Mouse (Mus musculus) cerebellum, adult 18-20 months (tissue): ENCODE results near the gene Simc1.

Experiments
- DNase-seq, 2 experiments: peaks; one replicate each; pipeline ENCODE4 v3.0.0; 2021

Gene Simc1

DNA sequence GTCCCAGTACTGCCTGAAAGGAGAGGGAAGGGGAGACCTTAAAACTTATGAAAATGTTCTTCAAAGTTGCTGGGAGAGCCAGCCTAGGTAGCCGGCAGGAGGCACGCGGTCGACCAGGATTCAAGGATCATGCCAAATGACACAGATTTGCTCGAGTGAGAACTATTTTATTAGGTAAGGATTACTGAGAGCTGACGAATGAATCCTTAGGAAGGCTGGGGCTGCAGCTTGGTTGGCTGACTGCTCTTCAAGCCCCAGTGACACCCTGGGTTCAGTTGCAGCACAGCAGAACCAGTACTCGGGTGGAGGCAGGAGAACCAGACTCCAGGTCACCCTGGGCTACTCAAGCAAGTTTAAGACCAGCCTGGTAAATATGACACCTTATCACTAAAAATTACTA, 44.5 kb downstream of the Simc1 start:
- DNase-seq, result no peak

DNA sequence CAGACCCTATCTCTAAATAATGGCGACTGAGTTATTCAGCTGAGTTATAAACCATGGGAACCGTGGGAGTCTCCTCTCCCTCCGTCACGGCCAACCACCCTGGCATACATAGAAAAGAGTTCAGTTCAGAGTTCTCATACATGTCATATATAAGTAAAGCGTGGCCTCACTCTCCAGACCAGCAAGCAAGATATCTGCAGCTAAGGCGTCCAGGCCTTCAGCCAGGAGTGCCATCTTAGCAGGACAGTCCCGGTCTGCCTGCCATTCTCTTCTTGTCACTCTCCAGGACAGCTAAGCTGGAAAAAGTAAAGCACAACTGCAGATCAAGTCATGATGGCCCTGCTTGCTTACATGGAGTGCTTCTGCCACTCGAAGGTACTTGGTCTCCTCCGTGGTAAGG, 52.6 kb downstream of the Simc1 start:
- no peak for DNase-seq

DNA sequence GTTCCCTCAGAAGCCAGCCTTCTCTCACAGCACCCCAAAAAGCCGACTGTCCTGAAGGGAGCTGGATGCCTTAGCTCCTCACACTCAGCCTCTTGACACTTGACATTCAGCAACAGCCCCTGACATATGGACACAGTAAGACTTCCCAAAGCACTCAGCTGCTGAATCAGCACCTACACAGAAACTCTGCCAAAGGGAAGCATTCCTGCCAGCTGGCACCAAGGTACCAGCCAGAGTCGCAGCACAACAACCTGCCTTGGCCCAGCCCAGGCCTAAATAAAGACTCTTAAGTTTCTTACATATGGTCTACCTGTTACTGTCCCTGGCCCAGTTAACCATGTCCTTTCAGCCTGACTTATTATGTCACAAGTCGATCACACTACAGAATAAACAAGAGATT, 53.2 kb downstream of the Simc1 start:
- DNase-seq, result peak; percentile 92 to 93

DNA sequence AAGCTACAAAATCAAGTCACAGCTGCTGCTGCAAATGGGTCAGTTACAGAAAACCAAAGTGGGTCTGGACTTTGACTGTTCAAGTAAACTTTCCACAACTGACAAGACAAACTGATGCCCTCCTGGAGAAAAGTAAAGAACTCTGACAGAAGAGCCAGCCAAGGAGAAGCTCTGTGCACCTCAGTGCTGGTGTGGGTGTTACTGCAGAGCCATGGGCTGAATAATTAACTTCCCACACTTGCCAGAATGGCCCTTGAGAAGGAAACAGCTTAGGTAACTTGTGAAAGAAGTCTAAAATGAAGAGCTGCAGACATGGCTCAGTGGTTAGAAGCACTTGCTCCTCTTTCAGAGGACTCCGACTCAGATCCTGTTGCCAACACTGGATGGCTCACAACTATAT, 54.1 kb downstream of the Simc1 start:
- no peak for DNase-seq

DNA sequence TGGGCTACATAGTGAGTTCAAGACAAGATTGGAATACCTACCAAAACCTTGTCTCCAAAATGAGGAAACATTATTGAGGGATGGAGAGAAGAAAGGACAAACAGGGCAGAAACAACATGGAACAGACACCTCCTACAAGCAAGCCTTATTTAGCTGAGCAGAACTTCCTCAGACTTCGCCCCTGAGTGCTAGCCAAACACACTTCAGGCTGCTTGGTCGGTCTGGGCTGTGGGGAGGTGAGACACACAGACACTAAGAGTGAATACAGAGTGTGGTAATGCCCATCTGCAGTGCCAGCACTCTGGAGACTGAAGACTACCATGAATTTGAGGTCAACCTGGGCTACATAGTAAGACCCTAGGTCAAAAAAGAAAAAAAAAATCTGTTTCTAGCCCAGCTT, 56.1 kb downstream of the Simc1 start:
- DNase-seq, result no peak

DNA sequence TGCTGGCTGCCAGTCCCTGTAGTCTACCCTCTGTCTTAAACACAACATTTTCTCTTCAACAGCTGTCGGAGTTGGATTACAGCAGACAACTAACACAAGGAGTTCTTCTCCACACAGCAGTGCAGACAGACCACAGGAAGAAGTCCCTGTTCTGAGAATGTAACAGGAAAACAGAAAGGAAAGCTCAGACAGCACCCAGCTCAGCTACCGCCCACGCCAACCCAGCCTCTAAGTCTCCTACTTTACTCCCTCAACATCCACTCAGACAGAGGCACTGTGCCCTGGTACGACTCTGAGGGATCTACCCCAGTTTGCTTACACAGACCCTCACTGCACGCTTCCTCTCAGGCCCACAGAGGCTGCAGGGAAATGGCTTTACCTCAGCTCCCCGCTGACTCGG, 57.0 kb downstream of the Simc1 start:
- DNase-seq, result no peak

DNA sequence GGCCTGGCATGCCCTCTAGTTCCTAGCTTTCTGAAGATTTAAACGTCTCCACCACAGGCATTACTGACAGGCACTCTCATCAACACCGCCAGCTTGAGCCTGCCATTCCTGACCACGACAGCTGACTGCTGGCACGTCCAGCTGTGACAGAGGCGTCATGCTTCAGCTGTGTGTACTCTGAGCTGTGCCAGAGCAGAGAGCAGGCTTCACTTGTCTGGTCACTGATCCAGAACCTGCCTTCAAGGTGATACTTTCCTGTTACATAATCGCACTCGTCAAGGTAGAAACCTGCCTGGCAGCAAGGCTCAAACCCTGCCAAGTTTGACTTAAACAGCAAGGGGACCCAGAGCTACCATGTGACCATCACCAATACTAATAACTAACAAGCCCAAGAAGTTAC, 59.0 kb downstream of the Simc1 start:
- DNase-seq, result peak in 1 of 2 experiments; percentile 22

DNA sequence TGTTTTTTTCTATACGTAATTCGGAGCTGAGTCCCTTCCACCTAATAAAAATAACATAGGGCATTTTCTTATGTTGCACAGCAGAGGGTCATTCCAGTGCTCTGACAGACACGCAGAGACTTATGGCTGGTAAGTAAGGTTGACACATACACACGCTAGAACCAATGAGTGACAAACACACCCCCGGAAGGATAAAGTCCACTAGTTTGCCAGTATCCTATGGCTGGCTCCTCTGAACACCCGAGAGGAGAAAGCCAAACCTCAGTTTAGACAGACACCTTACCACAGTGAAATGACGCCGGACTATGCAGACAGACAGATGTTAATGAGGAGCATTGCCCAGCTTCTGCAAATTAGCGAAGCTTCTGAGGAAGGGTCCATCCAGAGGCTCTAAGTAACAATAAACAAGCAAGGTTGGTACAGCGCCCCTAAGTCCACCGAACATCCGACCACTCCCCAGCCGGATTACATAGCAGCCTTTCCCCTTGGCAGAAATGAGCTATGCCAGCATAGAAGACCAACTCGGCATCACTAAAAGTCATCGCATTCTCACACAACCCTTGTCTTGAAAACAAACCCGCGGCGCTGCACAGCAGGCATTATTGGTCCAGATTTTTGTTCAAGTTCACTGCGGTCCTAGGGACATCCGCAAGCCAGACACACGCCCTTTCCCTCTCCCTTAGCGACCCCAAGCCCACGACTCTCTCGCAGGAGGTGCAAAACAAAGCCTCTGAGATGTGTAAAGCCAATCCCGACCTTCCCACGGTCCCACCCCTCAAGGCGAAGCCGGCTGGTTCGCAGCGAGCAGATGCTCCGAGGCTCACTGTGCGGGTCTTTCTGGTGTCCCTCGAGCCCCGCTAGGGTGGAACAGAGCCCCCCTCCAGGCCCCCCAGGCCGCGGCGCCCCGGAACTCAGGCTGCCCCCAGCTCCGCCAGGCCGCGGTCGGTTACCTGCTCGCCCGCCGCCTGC, 60.9 kb downstream of the Simc1 start:
- DNase-seq, result peak in 1 of 2 experiments; percentile 46

DNA sequence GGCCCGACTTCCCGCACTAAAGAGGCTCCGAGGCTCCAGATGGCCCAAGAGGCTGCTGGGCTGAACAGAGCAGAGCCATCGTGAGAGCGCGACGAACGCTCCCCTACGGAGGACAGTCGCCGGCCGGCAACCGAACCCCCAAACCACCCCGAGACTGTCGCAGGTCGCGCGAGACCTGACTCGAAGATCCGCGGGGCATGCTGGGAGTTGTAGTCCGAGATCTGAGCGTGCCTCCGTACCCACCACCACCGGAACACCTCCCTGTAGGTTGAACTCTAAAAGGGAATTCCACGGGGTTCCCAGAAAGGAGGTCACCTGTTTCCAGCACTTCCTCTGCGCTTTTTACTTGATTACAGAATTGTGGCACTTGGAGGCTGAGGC, 61.6 kb downstream of the Simc1 start, which contains the start of gene 4833439L19Rik:
Gene 4833439L19Rik (minus strand): TSS at position 235 of the 381 bp plus-strand sequence.
- peak; percentile 94 to 97 for DNase-seq

DNA sequence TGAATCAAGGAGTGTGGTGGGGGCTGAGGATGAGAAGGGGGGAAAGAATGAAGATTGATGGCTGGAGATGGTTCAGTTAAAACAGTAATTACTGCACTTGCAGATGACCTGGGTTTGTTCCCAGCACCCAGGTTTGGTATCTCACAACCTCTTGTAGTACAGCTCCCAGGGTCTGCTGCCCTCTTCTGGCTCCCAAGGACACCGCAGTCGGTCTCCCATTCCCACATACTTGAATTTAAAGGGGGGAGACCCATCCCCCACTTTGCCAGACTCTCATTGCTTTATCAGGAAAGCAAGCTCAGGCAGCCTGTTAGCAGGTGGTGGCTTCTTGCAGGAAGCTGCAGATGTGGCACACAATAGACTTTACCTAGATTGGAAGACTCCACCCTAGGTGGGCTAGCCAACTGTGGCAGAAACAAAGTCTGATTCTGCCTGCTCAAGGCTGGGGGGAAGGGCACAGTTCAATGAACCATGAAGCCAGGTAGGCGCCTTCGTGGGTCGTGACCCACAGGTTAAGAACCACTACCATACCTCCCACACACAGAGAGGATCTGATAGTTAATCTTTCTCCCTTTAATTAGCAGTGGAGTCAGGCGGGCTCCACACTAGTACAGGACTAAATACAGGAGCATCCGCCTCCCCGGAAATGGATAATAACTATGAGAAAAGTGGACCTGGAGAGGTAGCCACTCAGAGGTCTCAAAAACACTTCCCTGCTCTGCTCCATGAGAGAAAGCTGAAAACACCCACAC, 62.2 kb downstream of the Simc1 start:
- peak; percentile 67 to 71 for DNase-seq

DNA sequence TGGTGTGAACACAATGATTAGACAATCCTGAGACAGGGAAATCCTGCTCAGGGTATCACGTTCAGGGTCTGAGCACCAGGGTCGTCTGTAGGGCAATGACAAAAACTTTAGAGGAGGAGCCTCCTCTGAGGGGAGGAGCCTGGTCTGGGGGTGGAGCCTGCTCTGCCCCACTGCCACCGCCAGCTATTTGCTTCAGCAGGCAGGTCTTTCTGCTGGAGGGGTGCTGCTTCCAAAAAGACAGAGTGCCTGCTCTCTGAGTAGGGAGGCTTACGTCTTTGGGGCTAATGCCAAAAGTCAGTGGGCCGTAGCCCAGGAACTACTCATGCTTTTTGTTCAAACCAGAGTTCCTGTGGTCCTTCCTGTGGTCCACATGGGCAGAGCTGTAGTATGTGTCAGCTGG, 64.8 kb downstream of the Simc1 start:
- no peak for DNase-seq

DNA sequence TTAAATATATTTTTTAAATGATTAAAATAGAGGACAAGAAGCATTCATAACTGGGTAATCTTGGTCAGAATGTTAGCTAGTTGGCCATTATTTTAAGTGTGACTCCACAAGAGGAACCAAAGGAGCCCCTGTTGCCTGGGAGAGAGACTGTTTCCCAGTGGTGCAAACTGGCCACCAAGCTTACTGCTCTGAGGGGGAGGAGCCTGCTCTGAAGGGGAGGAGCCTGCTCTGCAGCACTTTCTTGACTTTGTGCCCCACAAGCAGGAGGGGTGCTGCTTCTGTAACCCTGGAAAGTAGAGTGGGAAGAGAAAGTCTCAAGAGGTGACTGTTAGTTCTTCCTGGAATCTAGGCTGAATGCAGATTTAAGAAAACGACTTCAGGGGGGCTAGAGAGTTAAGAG, 65.7 kb downstream of the Simc1 start:
- no peak for DNase-seq

DNA sequence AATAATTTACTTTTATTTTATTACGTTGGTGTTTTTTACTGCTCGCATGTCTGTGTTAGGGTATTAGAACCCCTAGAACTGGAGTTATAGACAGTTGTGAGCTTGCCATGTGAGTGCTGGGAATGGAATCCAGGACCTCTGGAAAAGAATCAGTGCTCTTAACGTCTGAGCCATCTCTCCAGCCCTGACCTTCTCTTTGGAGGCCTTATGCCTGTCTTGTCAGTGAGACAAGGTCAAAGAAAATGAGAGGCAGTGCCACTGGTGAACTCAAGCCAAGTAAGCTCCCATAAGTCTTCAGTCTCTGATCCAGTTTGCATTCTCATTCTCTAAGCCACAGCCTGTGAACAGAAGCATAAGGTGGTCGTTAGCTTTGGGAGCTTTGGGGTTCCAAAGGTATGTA, 67.2 kb downstream of the Simc1 start:
- DNase-seq, result no peak

DNA sequence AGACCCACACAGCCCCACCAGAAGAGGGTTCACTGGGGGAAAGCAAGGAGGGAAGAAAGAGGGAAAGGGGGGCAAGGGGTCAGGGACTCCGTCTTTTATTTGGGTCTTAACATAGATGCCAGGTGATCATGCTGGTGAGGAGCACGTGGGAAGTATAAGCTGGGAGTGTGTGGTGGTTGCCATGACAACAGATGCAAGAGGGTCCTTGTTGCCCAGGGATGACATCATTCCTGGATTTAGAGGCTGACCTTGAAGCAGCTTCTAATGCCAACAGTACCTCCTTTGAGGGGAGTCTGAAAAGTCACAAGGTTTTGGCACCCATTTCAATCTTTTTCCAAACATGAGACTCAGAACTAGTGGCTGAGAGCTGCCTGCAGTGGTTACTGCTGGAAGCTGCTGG, 68.1 kb downstream of the Simc1 start:
- no peak for DNase-seq

DNA sequence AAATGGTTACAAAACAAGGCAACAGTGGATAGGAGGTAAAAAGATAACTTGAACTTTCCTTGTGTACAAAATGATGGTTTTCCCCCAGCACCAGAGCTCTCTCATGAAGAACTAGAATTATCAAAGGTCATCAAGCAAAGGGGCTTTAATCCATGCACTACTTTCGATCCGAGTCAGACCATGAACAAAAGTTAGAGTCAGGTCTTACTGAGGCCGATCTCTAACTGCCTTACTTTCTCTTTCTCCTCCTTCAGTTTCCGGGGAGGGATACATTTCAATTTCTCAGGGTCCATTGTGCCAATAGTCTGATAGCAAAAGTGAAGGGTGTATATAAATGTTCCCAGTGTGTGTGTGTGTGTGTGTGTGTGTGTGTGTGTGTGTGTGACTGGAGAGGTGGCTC, 69.0 kb downstream of the Simc1 start:
- no peak for DNase-seq

DNA sequence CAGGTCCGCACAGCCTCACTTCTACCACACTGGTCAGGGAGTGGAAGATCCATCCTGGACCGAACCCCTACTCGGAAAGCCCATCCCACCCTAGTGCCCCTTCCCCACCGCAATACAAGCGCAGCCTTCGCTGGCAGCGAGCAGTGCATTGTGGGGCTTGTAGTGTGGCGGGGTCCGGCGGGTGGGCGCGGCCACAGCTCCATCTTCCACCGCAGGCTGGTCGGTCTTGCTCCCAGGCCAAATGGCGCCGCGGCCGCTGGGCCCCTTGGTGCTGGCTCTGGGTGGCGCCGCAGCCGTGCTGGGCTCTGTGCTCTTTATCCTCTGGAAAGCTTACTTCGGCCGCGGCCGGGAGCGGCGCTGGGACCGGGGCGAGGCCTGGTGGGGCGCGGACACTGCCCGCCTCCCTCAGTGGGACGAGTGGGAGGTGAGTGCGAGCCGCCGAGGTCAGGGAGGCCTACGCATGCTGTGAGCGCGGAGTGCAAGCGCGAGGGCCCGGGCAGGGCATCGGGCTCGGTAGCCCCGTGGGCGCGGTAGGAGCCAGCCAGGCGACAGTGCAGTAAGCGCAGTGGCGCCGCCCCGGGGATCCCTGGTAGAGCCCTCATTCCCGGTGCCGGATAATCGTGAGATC, 71.4 kb downstream of the Simc1 start, which contains the start of gene Arl10:
Gene Arl10 (plus strand): TSS at position 162 of the 628 bp plus-strand sequence.
- peak; percentile 75 to 78 for DNase-seq

DNA sequence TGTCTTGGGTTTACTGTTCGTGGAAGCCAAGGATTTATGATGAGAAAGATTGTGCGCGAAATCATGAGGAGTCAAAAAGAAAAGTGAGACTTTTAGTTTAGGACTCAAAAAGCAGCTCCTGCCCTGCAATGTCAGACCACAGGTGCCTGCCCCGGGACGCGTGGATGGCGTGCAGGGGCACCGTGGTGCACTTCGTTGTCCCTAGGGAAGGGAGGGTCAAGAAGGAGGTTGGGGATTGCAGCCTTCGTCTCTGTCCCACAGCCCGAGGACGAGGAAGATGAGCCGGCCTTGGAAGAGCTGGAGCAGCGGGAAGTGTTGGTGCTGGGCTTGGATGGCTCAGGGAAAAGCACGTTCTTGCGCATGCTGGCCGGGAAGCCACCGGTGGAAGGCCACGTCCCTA, 71.9 kb downstream of the Simc1 start:
- DNase-seq, result no peak

DNA sequence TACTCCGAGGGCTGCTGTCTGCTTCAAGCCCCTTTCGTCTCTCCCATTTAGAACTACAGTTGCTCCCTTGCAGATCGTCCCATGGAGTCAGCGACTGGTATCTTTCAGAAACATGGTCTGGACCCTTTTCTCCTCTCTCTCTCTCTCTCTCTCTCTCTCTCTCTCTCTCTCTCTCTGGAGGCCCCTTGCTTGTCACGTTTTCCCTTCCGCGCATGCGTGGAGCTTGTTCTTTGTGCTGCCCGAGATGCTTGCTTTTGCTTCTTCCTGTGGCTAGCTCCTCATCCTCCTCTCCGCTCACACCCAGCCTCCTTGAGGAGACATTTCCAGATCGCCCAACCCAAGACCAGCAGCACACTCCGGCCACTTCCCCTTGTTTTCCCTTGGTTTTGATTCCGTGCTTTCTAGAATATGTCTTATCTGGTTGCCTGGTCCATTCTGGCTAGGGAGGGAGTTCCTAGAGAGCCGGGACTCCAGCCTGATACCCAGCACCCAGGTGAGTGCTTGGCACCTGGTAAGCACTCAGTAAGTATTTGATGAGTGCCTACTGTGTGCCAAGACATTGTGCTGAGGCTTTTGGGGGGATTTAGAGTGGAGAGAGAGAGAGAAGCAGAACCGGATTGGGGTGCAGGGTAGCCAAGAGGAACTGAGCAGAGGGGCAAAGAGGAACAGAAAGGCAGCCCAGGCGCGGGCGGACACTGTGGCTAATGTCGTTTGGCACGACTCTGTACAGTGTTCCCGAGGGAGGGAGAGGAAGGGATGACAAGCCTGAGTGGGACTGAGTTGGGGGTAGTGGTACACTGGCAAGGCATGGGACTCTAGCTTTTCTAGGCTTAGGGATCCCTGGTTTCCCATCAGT, 74.3 kb downstream of the Simc1 start:
- no peak for DNase-seq

DNA sequence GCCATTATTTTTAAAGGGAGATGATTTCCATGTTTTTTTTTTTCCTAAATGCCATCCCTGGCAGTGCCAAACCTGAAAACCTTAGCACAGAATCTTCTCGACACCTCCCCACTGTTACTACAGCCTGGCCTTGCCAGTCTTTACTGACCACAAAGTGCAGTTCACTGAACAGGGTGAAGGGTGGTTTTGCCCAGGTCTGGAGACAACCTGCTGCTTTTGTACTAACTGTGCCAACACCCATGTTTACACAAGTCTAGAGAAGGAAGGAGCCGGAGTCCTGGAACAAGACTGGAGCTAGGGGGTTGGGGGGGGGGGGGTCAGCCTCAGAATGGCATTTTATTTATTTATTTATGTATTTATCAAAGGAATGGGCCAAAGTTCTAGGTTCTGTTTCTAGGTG, 77.8 kb downstream of the Simc1 start:
- no peak for DNase-seq

DNA sequence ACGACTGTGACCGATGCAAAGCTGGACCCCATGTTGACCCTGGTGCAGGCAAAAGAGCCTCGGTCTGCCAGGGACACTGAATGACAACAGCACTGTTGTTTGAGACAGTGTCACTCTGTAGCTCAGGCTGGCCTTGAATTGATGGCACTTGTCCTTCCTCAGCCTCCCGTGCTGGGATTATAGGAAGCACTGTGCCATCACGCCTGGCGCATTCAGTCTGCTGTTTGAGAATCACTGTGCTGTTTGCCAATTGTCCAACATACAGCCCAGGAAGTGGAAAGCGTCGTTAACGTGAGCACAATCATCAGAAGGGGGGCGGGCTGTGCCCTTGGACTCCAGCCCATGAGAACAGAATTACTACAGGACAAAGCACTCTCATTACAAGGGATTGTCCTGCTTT, 78.5 kb downstream of the Simc1 start:
- DNase-seq, result no peak

DNA sequence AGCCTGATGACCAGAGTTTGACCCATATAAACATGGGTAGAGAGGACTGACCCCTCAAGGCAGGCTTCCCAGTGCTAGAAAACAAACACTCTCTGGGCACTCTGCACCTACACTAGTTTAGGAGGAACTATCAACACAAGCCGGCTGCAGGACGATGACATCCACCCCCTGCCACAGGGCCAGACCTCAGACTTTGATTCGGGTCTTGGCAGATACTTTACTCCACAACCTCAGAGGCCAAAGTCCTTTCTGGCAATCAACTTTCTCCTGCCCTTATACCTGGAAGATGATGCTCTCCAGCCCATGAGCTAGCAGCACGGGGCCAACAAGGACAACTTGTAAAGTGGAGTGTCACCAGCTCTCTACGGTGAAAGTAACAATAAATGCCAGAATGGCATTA, 79.3 kb downstream of the Simc1 start:
- no peak for DNase-seq

DNA sequence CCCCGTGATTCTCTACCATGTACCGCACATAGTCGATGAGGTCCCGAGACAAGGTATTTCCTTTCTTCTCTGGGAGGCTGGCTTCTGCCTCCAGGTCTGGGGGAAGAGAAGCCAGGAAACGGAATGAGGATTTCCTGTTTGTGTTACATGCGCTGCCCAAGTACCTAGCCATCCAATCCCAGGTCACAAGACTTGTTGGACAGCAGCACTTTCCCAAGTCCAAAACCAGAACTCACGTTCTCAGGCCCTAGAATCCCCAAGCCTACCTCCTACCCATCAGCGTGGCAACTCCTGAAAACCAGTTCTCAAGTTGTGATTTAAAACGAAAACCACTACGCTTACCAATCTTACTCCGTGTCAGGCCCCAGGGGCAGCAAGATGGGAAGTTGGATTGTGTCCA, 82.3 kb downstream of the Simc1 start:
- no peak for DNase-seq
